Mouse (Mus musculus) liver, adult 10 weeks (tissue): ENCODE measurements around the gene 4930507D05Rik. TPM values are rescaled to one million over a fixed set of nuclear protein-coding genes. Genes with fewer than 3 reads are reported as not detected.

Experiments
- polyA plus RNA-seq: library from polyadenylated mRNA; stranded (reverse); fragments of 350-450 nt; fragmentation: Illumina TruSeq; extraction: RNeasy Lipid Tissue Mini Kit (QIAGEN cat#74804); gene quantifications from one replicate; pipeline ENCODE4 v1.2.3, GENCODE M21; 2014; ENCODE audit warnings: low read depth, low replicate concordance

The 4930507D05Rik gene
- polyA plus RNA-seq, result not detected

DNA sequence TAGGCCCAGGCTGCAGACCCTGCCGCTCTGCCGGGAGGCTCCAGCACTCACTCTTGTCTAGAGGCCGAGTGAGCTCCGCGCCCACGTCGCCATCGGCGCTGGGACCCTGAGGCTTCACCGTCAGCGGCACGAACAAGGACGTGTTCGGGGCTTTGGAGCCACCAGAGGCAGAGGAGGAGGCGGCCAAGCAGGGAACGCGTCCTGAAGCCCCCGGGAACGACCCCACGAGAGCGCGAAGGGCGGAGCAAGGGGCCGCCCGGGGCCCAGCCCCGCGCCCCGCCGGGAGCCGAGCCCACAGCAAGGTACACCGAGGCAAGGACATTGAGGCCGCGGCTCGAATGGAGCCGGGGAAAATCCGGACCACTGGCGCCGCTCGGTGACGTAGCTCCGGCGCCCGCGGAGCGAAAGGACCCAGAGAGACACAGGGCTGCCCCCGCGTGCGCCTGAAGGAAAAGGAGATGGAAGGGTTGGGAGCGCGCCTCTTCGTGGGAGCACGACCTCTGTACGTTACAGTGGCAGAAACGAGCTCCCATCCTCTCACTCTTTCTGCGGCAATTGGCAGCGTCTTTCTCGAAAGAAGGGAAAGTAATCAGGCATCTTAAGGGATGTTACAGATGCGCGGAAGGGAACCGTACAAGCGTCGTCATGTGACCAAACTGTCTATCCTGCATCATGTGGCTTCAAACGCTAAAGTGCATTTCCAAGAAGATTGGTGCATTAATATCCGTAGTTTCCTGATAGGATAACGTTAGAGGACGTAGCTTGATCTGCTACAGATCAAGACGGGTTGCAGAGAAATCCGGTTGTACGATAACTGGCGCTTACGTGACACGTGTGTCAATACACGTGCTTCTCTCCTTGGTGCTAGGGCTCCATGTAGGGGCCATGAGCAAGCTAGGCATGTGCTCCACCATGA, at the start of gene 4930507D05Rik, which contains the start of gene Supv3l1:
4930507D05Rik (plus strand) TSS at position 126 of the 916 bp plus-strand sequence.
Supv3l1 (minus strand) TSS at position 375 of the 916 bp plus-strand sequence.

DNA sequence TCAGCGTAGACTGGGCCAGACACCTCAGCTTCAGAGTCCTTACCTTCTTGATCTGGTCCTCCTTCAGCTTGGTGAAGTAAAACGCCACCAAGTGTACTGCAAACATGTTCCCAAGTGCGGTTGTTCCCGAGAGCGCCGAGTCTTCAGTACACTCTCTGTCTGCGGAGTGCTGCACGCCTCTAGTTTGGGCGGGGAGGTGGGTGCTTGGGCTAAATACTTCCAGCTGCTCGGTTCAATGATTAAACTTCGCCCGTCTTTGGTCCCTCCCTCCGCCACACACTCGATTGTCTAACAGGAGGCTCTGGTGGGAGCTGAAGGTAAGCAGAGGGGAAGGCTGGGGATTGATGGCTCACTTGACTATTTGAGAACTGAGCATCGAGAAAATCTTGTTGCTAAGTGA, 27.0 kb upstream of the 4930507D05Rik start, which contains the start of gene Hkdc1:
Hkdc1 (minus strand) TSS at position 237 of the 400 bp plus-strand sequence.

DNA sequence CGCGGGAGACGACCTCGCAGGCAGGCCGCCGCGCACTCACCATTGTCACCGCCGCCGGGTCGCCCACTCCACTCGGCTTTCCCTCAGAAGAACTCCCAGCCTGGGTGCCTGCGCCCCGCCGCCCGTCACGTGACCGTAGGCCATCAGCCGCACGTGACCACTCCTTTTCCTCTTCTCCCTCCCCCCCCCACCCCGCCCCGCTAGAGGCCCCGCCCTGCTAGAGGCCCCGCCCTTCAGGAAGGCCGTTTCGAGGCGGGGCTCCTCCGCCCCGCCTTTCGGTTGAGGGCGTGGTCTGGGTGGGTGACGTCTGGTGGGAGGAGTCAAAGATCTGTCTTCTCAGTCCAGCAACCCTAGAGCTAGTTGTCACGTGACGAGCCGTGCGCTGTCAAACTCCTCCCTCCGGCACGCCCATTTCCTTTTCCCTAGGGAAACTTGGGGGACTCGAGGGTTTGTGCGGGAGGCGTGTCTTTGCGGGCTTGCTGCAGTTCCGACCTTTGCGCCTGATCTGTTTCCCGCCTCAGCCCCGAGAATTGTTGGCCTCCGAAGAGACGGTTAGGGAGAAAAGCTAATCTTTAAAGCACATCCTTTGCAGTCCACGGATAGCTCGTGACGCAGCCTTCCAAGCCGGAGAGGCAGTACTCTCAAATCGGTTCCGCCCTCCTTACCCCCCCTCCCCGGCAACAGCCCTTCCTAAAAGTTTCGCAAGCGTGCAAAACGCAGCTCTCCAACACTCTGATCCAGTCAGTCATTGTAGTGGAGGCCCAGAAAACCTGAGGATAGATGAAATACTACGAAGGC, 37.5 kb downstream of the 4930507D05Rik start, which contains the start of gene Vps26a:
Vps26a (minus strand) TSS at position 188 of the 798 bp plus-strand sequence.

Other genes starting within 250 kb of the 4930507D05Rik start
- gene Tspan15, start 218.2 kb upstream of the 4930507D05Rik start, polyA plus RNA-seq, result 0.90 TPM
- gene Tacr2, start 197.1 kb upstream of the 4930507D05Rik start, polyA plus RNA-seq, result not detected
- 0.29 TPM for gene Hk1, start 69.6 kb upstream of the 4930507D05Rik start, polyA plus RNA-seq
- not detected for gene Hkdc1, start 27.0 kb upstream of the 4930507D05Rik start, polyA plus RNA-seq
- gene Supv3l1, start 249 bp downstream of the 4930507D05Rik start, polyA plus RNA-seq, result 12.5 TPM
- 66.7 TPM for gene Vps26a, start 37.3 kb downstream of the 4930507D05Rik start, polyA plus RNA-seq
- 46.4 TPM for gene Srgn, start 78.0 kb downstream of the 4930507D05Rik start, polyA plus RNA-seq
- 10.3 TPM for gene Kif1bp, start 129.0 kb downstream of the 4930507D05Rik start, polyA plus RNA-seq
- gene Ddx21, start 152.8 kb downstream of the 4930507D05Rik start, polyA plus RNA-seq, result 23.0 TPM
- gene Ddx50, start 201.7 kb downstream of the 4930507D05Rik start, polyA plus RNA-seq, result 109 TPM